Mouse (Mus musculus) gastrocnemius, adult 2 months (tissue): Measurements from ENCODE around the gene Pacsin3. TPM values are rescaled to one million over a fixed set of nuclear protein-coding genes. Genes with fewer than 3 reads are reported as not detected.

Experiments
- DNase-seq: peaks from one replicate; pipeline ENCODE4 v3.0.0; 2022
- H3K27ac ChIP-seq: fragments of 200-600 bp; 2 replicates; pipeline ENCODE4 v1.8.1; 2022; ENCODE audit warnings: mild to moderate bottlenecking
- H3K4me3 ChIP-seq: fragments of 200-600 bp; 2 replicates; pipeline ENCODE4 v1.8.1; 2022; ENCODE audit warnings: mild to moderate bottlenecking, moderate library complexity
- CTCF ChIP-seq: fragments of 200-600 bp; IDR thresholded peaks from 2 replicates; pipeline ENCODE4 v1.8.1; 2022; ENCODE audit warnings: antibody characterized with exemption, mild to moderate bottlenecking, moderate library complexity
- intact Hi-C: fragments of 180-260 bp; cut with DNase I; formaldehyde crosslinking; loops from one replicate; pipeline ENCODE4 v1.15.1; 2025
- total RNA-seq, 2 experiments: library from RNA; stranded (reverse); gene quantifications; 2 replicates each; pipeline ENCODE4 v1.2.3; 2021

Gene Pacsin3
- total RNA-seq, 2 experiments from 2014 or later = 375 to 428 TPM

- TF ChIP-seq CTCF = no peak
- intact Hi-C loops = no loop called here
- no peak overlapping the region for H3K4me3 ChIP-seq
- DNase-seq = no peak
- no peak overlapping the region; the same call in 1 of the 2 replicates for H3K27ac ChIP-seq
These were observed 11.1 kb upstream of the Pacsin3 start for GRCm38 (mm10) chr2:91244557-91245228.

GRCm38 (mm10) chr2:91248366-91248765 lies 7.4 kb upstream of the Pacsin3 start:
- Histone ChIP-seq H3K4me3 (no peak overlapping the region), H3K27ac (peak overlapping the region; percentile 51)
- intact Hi-C loops = no loop called here
- peak; percentile 22 for DNase-seq
- no peak for TF ChIP-seq CTCF

- no peak for DNase-seq
- Histone ChIP-seq H3K4me3 (no peak overlapping the region), H3K27ac (peak overlapping the region; percentile 97)
- intact Hi-C loops = no loop called here
- TF ChIP-seq CTCF = no peak
These were observed 3.8 kb upstream of the Pacsin3 start for GRCm38 (mm10) chr2:91252001-91252400.

- no peak; the same call in 1 of the 2 replicates for TF ChIP-seq CTCF
- intact Hi-C loops = no loop called here
- peak; percentile 57 for DNase-seq
- Histone ChIP-seq H3K4me3 (peak overlapping the region; percentile 34; the same call in 1 of the 2 replicates), H3K27ac (peak overlapping the region; percentile 97)
These were observed 3.2 kb upstream of the Pacsin3 start for GRCm38 (mm10) chr2:91252512-91252911.

- H3K27ac ChIP-seq = peak overlapping the region; percentile 97
- intact Hi-C loops = no loop called here
- H3K4me3 ChIP-seq = peak overlapping the region; percentile 89
- no peak for TF ChIP-seq CTCF
- no peak for DNase-seq
These were observed 901 bp upstream of the Pacsin3 start for GRCm38 (mm10) chr2:91254725-91255380.

GRCm38 (mm10) chr2:91256256-91257125 lies 737 bp downstream of the Pacsin3 start:
- Histone ChIP-seq H3K27ac (peak overlapping the region; percentile 97), H3K4me3 (peak overlapping the region; percentile 89)
- DNase-seq = peak; percentile 90
- intact Hi-C loops = loop anchor here (2.0 kb wide), 1 partner anchor 14 kb away; no protein-coding TSS in a partner anchor
- TF ChIP-seq CTCF = no peak

GRCm38 (mm10) chr2:91257126-91257980 lies 1.6 kb downstream of the Pacsin3 start:
- no peak for TF ChIP-seq CTCF
- intact Hi-C loops = loop anchor here (2.0 kb wide), 1 partner anchor 15 kb away; no protein-coding TSS in a partner anchor
- peak overlapping the region; percentile 97 for H3K27ac ChIP-seq
- peak; percentile 70 for DNase-seq
- peak overlapping the region; percentile 89 for H3K4me3 ChIP-seq

GRCm38 (mm10) chr2:91258054-91258453 lies 2.3 kb downstream of the Pacsin3 start:
- DNase-seq = peak; percentile 68

GRCm38 (mm10) chr2:91258830-91259229 lies 3.1 kb downstream of the Pacsin3 start:
- intact Hi-C loops = no loop called here
- H3K27ac ChIP-seq = peak overlapping the region; percentile 97
- peak overlapping the region; percentile 89 for H3K4me3 ChIP-seq
- TF ChIP-seq CTCF = no peak
- peak; percentile 21 for DNase-seq

More at GRCm38 (mm10) chr2:91258054-91258453, 2.3 kb downstream of the Pacsin3 start:
- TF ChIP-seq CTCF = no peak
- intact Hi-C loops = no loop called here
- Histone ChIP-seq H3K27ac (peak overlapping the region; percentile 97), H3K4me3 (peak overlapping the region; percentile 89)

GRCm38 (mm10) chr2:91259493-91259892 lies 3.7 kb downstream of the Pacsin3 start:
- H3K4me3 ChIP-seq = peak overlapping the region; percentile 89
- DNase-seq = peak; percentile 83
- no peak for TF ChIP-seq CTCF
- peak overlapping the region; percentile 97 for H3K27ac ChIP-seq
- intact Hi-C loops = no loop called here

GRCm38 (mm10) chr2:91263692-91264660 lies 8.2 kb downstream of the Pacsin3 start:
- peak overlapping the region; percentile 98 for H3K27ac ChIP-seq
- no peak for TF ChIP-seq CTCF
- intact Hi-C loops = no loop called here
- peak overlapping the region; percentile 90 for H3K4me3 ChIP-seq
- DNase-seq = peak; percentile 38
